Mouse (Mus musculus) spleen, postnatal 4 days (tissue): ENCODE results near the gene Hdac5.

Source experiments
- DNase-seq, 2 experiments: peaks; one replicate each; pipeline ENCODE4 v3.0.0; 2022; ENCODE audit warnings: low spot score in 2 of 2

The Hdac5 gene

GRCm38 (mm10) chr11:102230006-102230741 is at the start of gene Hdac5:
TSS of gene Hdac5 (minus strand) at chr11:102230166.
- DNase-seq = peak; percentile 94 to 95

GRCm38 (mm10) chr11:102279595-102279994 is 49.6 kb upstream of the Hdac5 start:
- no peak for DNase-seq

GRCm38 (mm10) chr11:102277754-102278153 is 47.8 kb upstream of the Hdac5 start:
- DNase-seq = no peak

GRCm38 (mm10) chr11:102276411-102276915 is 46.5 kb upstream of the Hdac5 start:
- DNase-seq = peak in 1 of 2 experiments; percentile 20

- DNase-seq = no peak
Observed at GRCm38 (mm10) chr11:102268520-102269244, 38.7 kb upstream of the Hdac5 start, which contains the start of gene Asb16. TSS of gene Asb16 (plus strand) at chr11:102268743.

- peak in 1 of 2 experiments; percentile 54 for DNase-seq
Observed at GRCm38 (mm10) chr11:102267480-102267879, 37.5 kb upstream of the Hdac5 start.

- DNase-seq = no peak
Observed at GRCm38 (mm10) chr11:102266631-102267355, 36.8 kb upstream of the Hdac5 start.

- no peak for DNase-seq
Observed at GRCm38 (mm10) chr11:102265816-102266215, 35.9 kb upstream of the Hdac5 start.

- DNase-seq = no peak
Observed at GRCm38 (mm10) chr11:102263211-102263610, 33.2 kb upstream of the Hdac5 start.

GRCm38 (mm10) chr11:102258521-102258920 is 28.6 kb upstream of the Hdac5 start:
- no peak for DNase-seq

GRCm38 (mm10) chr11:102258095-102258494 is 28.1 kb upstream of the Hdac5 start:
- DNase-seq = no peak

- DNase-seq = no peak
Observed at GRCm38 (mm10) chr11:102257514-102257913, 27.5 kb upstream of the Hdac5 start.

GRCm38 (mm10) chr11:102249351-102250090 is 19.6 kb upstream of the Hdac5 start:
- no peak for DNase-seq

- peak; percentile 96 to 99 for DNase-seq
Observed at GRCm38 (mm10) chr11:102248630-102249230, 18.8 kb upstream of the Hdac5 start, which contains the start of gene BC030867. TSS of gene BC030867 (plus strand) at chr11:102248882.

- DNase-seq = no peak
Observed at GRCm38 (mm10) chr11:102246871-102247270, 16.9 kb upstream of the Hdac5 start.

GRCm38 (mm10) chr11:102246273-102246635 is 16.3 kb upstream of the Hdac5 start:
- DNase-seq = no peak

GRCm38 (mm10) chr11:102245581-102246272 is 15.8 kb upstream of the Hdac5 start:
- DNase-seq = no peak

- DNase-seq = peak; percentile 34 to 73
Observed at GRCm38 (mm10) chr11:102244926-102245449, 15.0 kb upstream of the Hdac5 start.

GRCm38 (mm10) chr11:102241874-102242273 is 11.9 kb upstream of the Hdac5 start:
- DNase-seq = no peak

GRCm38 (mm10) chr11:102241246-102241645 is 11.3 kb upstream of the Hdac5 start:
- no peak for DNase-seq
